25 mouse cellular contexts compared by ENCODE assay signal in the genomic region with DNA sequence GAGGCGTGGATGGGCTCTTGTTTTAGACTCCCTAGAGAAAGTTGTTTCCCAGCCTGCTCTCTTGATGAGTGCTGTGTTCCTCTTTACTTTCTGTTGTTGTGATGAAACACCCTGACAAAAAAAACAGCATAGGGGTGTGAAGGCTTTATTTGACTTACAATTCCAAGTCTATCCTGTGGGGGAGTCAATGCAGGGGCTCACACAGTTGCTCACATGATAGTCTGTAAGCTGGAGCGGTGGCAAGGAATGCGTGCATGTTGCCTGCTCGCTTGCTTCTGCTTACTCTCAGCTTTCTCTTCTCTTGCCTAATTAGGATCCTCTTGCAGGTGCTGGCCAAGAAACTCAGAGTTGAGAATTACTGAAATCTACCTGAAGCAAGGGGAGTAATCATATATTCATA.
DNase-seq lines count a peak whose midpoint lies in the region; ATAC-seq and TF ChIP-seq lines count a peak whose summit lies in the region.
"Had no signal": no experiment of that assay in that cellular context is flagged by ENCODE, and none has a peak within 500 bp of the region (broad histone marks: within the 10 kb centered on the region; RNA-seq: fewer than 3 reads in every experiment).

No protein-coding gene starts in this region.

- H3K36me3 ChIP-seq in hindbrain, embryonic 10.5 days, result no peaks in the 10 kb centered on the region
- H3K36me3 ChIP-seq in hindbrain, postnatal 0 days (ENCODE audit: insufficient read depth, low read length), result no peaks in the 10 kb centered on the region
- no peaks in the 10 kb centered on the region for H3K36me3 ChIP-seq in midbrain, embryonic 11.5 days (ENCODE audit: control insufficient read depth, insufficient read depth, low read length)
- no peaks in the 10 kb centered on the region for H3K36me3 ChIP-seq in midbrain, postnatal 0 days (ENCODE audit: insufficient read depth, low read length)
- no peaks in the 10 kb centered on the region for H3K36me3 ChIP-seq in liver, postnatal 0 days (replicated peaks; ENCODE audit: insufficient read depth, low read length)
- no peaks in the 10 kb centered on the region for H3K36me3 ChIP-seq in thymus, adult 2 months (ENCODE audit: control insufficient read depth, insufficient read depth, low read length)
- H3K36me3 ChIP-seq: embryonic facial prominence, embryonic 15.5 days; G1E; heart, embryonic 12.5 days; lung, embryonic 15.5 days; midbrain, embryonic 10.5 days had no signal

- no peaks in the 10 kb centered on the region for H3K9me3 ChIP-seq in hindbrain, embryonic 10.5 days
- H3K9me3 ChIP-seq in hindbrain, postnatal 0 days (ENCODE audit: low read length), result no peaks in the 10 kb centered on the region
- H3K9me3 ChIP-seq in midbrain, embryonic 11.5 days (ENCODE audit: control insufficient read depth, low read length), result no peaks in the 10 kb centered on the region
- H3K9me3 ChIP-seq in midbrain, postnatal 0 days (ENCODE audit: low read length), result no peaks in the 10 kb centered on the region
- no peaks in the 10 kb centered on the region for H3K9me3 ChIP-seq in liver, postnatal 0 days (ENCODE audit: low read length)
- H3K9me3 ChIP-seq: embryonic facial prominence, embryonic 15.5 days; G1E; heart, embryonic 12.5 days; lung, embryonic 15.5 days; midbrain, embryonic 10.5 days had no signal

- no peaks in the 10 kb centered on the region for H3K27me3 ChIP-seq in hindbrain, embryonic 10.5 days (ENCODE audit: insufficient read depth, poor library complexity, severe bottlenecking)
- no peaks in the 10 kb centered on the region for H3K27me3 ChIP-seq in hindbrain, postnatal 0 days (ENCODE audit: insufficient read depth, low read length)
- H3K27me3 ChIP-seq in midbrain, embryonic 11.5 days (ENCODE audit: control insufficient read depth, insufficient read depth, low read length), result no peaks in the 10 kb centered on the region
- no peaks in the 10 kb centered on the region for H3K27me3 ChIP-seq in midbrain, postnatal 0 days (ENCODE audit: insufficient read depth, low read length)
- no peaks in the 10 kb centered on the region for H3K27me3 ChIP-seq in liver, postnatal 0 days (ENCODE audit: insufficient read depth, low read length)
- H3K27me3 ChIP-seq in thymus, adult 2 months (ENCODE audit: control insufficient read depth, insufficient read depth, low read length), result no peaks in the 10 kb centered on the region
- H3K27me3 ChIP-seq: embryonic facial prominence, embryonic 15.5 days; heart, embryonic 12.5 days; lung, embryonic 15.5 days; Patski had no signal

- peaks cover 10% of the 10 kb centered on the region; the same call in 1 of the 2 replicates for H3K4me1 ChIP-seq in hindbrain, embryonic 10.5 days (replicated peaks)
- no peaks in the 10 kb centered on the region for H3K4me1 ChIP-seq in hindbrain, postnatal 0 days (ENCODE audit: insufficient read depth, low read length)
- H3K4me1 ChIP-seq in midbrain, embryonic 11.5 days (ENCODE audit: control insufficient read depth, insufficient read depth, low read length), result no peaks in the 10 kb centered on the region
- H3K4me1 ChIP-seq in midbrain, postnatal 0 days (ENCODE audit: insufficient read depth, low read length), result no peaks in the 10 kb centered on the region
- H3K4me1 ChIP-seq in liver, postnatal 0 days (ENCODE audit: insufficient read depth), result 0 out of 2 replicates have a peak, but pooled peaks cover 2% of the 10 kb centered on the region
- no peaks in the 10 kb centered on the region for H3K4me1 ChIP-seq in thymus, adult 2 months (replicated peaks; ENCODE audit: control insufficient read depth, insufficient read depth, low read length)
- H3K4me1 ChIP-seq: embryonic facial prominence, embryonic 15.5 days had no signal

- no peak for TF ChIP-seq POLR2A in thymus, adult 2 months (IDR thresholded peaks at IDR 0.05; ENCODE audit: control insufficient read depth, extremely low read depth, insufficient read depth, low read length, poor library complexity)

- H3K4me3 ChIP-seq in hindbrain, embryonic 10.5 days, result no peak overlapping the region
- no peak overlapping the region for H3K4me3 ChIP-seq in hindbrain, postnatal 0 days (ENCODE audit: low read length)
- H3K4me3 ChIP-seq in midbrain, embryonic 11.5 days (ENCODE audit: low read depth, low read length), result no peak overlapping the region
- no peak overlapping the region for H3K4me3 ChIP-seq in midbrain, postnatal 0 days (ENCODE audit: low read depth, low read length)
- no peak overlapping the region for H3K4me3 ChIP-seq in liver, postnatal 0 days (ENCODE audit: low read depth, low read length)
- H3K4me3 ChIP-seq in thymus, adult 2 months (ENCODE audit: control insufficient read depth, insufficient read depth, low read length), result no peak overlapping the region
- H3K4me3 ChIP-seq: embryonic facial prominence, embryonic 15.5 days; heart, embryonic 12.5 days; lung, embryonic 15.5 days; midbrain, embryonic 10.5 days had no signal

- intact Hi-C loops in left cerebral cortex, postnatal 10 days (cut with DNase I), result no loop called here

- WGBS in hindbrain, embryonic 10.5 days, result 90% methylated on average over 4 of the region's 4 CpGs
- 93% methylated on average over 4 of the region's 4 CpGs for WGBS in hindbrain, postnatal 0 days
- WGBS in midbrain, embryonic 11.5 days, result 90% methylated on average over 4 of the region's 4 CpGs
- WGBS in midbrain, postnatal 0 days, result 87% methylated on average over 4 of the region's 4 CpGs
- WGBS in liver, postnatal 0 days (ENCODE audit: insufficient replicate concordance), result 80% methylated on average over 4 of the region's 4 CpGs
- 94% methylated on average over 4 of the region's 4 CpGs for WGBS in thymus, adult 2 months

- no peak overlapping the region for H3K4me2 ChIP-seq in hindbrain, postnatal 0 days (ENCODE audit: low read depth, low read length)
- H3K4me2 ChIP-seq in midbrain, embryonic 11.5 days, result no peak overlapping the region
- no peak overlapping the region for H3K4me2 ChIP-seq in midbrain, postnatal 0 days (ENCODE audit: low read depth, low read length, poor library complexity, severe bottlenecking)
- H3K4me2 ChIP-seq in liver, postnatal 0 days (ENCODE audit: low read depth, low read length), result 0 out of 2 replicates have a peak overlapping the region, but pooled peaks have one; percentile 2
- H3K4me2 ChIP-seq: embryonic facial prominence, embryonic 15.5 days; heart, embryonic 12.5 days; lung, embryonic 15.5 days had no signal

- TF ChIP-seq CTCF in hindbrain, postnatal 0 days (IDR thresholded peaks at IDR 0.05; ENCODE audit: low read depth), result no peak; the same call in 1 of the 2 replicates
- TF ChIP-seq CTCF in midbrain, postnatal 0 days (IDR thresholded peaks at IDR 0.05), result no peak
- 0 out of 2 replicates have a peak, but pooled peaks have one; percentile 8 for TF ChIP-seq CTCF in liver, postnatal 0 days (IDR thresholded peaks at IDR 0.05; ENCODE audit: low read depth)
- TF ChIP-seq CTCF in thymus, adult 2 months (IDR thresholded peaks at IDR 0.05; ENCODE audit: borderline replicate concordance, control insufficient read depth, extremely low read depth, insufficient read depth, low read length, poor library complexity), result no peak

- TF ChIP-seq EP300 in liver, postnatal 0 days (IDR thresholded peaks at IDR 0.05; ENCODE audit: low read depth), result no peak

- no peak for DNase-seq in hindbrain, embryonic 10.5 days (ENCODE audit: low spot score)
- DNase-seq in hindbrain, postnatal 0 days (ENCODE audit: low spot score), result no peak
- peak; percentile 33 for DNase-seq in midbrain, embryonic 11.5 days (ENCODE audit: low spot score, missing footprints)
- DNase-seq in midbrain, postnatal 0 days (ENCODE audit: low spot score), result no peak
- no peak for DNase-seq in liver, postnatal 0 days
- DNase-seq in left cerebral cortex, postnatal 10 days (ENCODE audit: extremely low spot score in 1 of 2, low spot score in 2 of 2), result no peak
- no peak for DNase-seq in thymus, adult 2 months
- DNase-seq in urinary bladder, postnatal 10 days (ENCODE audit: low spot score), result no peak
- DNase-seq: adrenal gland, adult 8-10 months; cerebellum, adult 8-10 months; gastrocnemius, postnatal 14 days; heart, adult 18-20 months; heart, postnatal 10 days; kidney, adult 11 months; kidney, postnatal 4 days; lung, postnatal 4 days had no signal

- H3K9ac ChIP-seq in hindbrain, postnatal 0 days (replicated peaks; ENCODE audit: low read length), result no peak overlapping the region
- no peak overlapping the region for H3K9ac ChIP-seq in midbrain, embryonic 11.5 days (ENCODE audit: low read length)
- H3K9ac ChIP-seq in midbrain, postnatal 0 days (replicated peaks; ENCODE audit: low read length, poor library complexity, severe bottlenecking), result no peak overlapping the region
- H3K9ac ChIP-seq in liver, postnatal 0 days (replicated peaks), result no peak overlapping the region
- H3K9ac ChIP-seq: embryonic facial prominence, embryonic 15.5 days; heart, embryonic 12.5 days; lung, embryonic 15.5 days had no signal

- ATAC-seq in hindbrain, postnatal 0 days, result no peak
- ATAC-seq in midbrain, embryonic 11.5 days (ENCODE audit: low FRiP score), result no peak
- ATAC-seq in midbrain, postnatal 0 days (ENCODE audit: low FRiP score), result no peak
- ATAC-seq in liver, postnatal 0 days, result peak; percentile 21; the same call in 1 of the 2 replicates
- ATAC-seq: activated CD4-positive, CD25-positive, alpha-beta regulatory T cell, adult 4 months; forebrain, embryonic 14.5 days; Patski had no signal

- 0 out of 2 replicates have a peak overlapping the region, but pooled peaks have one; percentile 12 for H3K27ac ChIP-seq in hindbrain, embryonic 10.5 days
- H3K27ac ChIP-seq in hindbrain, postnatal 0 days, result no peak overlapping the region
- H3K27ac ChIP-seq in midbrain, embryonic 11.5 days (ENCODE audit: low read depth, low read length), result no peak overlapping the region
- no peak overlapping the region for H3K27ac ChIP-seq in midbrain, postnatal 0 days (ENCODE audit: low read depth, low read length)
- H3K27ac ChIP-seq in liver, postnatal 0 days (ENCODE audit: low read depth), result peak overlapping the region; percentile 53
- H3K27ac ChIP-seq in thymus, adult 2 months (ENCODE audit: control insufficient read depth, insufficient read depth, low read length), result no peak overlapping the region
- H3K27ac ChIP-seq: embryonic facial prominence, embryonic 15.5 days; lung, embryonic 15.5 days; midbrain, embryonic 10.5 days; stomach, postnatal 0 days had no signal

Comparison
In these comparisons a context has a peak if more than half of its experiments do, and no peak if none do; other contexts are left out.
1. H3K27ac ChIP-seq: peak in hindbrain, embryonic 10.5 days (single experiment) and liver, postnatal 0 days (single experiment); none in hindbrain, postnatal 0 days (single experiment), midbrain, embryonic 11.5 days (single experiment), midbrain, postnatal 0 days (single experiment) and thymus, adult 2 months (single experiment).